Mouse (Mus musculus): ENCODE data around the gene Plpp6.

The Plpp6 gene

DNA sequence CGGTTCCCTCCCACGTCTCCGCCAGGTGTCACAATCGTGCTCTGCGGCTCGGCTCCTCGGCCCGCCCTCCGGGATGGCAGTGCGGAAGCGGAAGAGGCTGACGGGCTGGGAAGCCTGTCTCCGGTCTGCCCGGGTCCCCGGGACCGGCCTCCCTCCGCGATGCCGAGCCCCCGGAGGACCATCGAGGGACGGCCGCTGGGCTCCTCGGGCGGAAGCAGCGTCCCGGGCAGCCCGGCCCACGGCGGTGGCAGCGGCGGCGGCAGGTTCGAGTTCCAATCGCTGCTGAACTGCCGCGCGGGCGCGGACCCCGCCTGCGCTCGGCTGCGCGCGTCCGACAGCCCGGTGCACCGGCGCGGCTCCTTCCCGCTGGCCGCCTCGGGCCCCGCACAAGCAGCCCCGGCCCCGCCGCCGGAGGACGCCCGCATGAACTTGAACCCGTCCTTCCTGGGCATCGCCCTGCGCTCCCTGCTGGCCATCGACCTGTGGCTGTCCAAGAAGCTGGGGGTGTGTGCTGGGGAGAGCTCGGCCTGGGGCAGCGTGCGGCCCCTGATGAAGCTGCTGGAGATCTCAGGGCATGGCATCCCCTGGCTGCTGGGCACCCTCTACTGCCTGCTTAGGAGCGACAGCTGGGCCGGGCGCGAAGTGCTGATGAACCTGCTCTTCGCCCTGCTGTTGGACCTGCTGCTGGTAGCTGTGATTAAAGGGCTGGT lies at the start of gene Plpp6:
Gene Plpp6, plus strand, starts transcription at position 112 of the 710 bp plus-strand sequence.
- DNase-seq (ENCODE audit: low read depth, low spot score) = peak; percentile 87

DNA sequence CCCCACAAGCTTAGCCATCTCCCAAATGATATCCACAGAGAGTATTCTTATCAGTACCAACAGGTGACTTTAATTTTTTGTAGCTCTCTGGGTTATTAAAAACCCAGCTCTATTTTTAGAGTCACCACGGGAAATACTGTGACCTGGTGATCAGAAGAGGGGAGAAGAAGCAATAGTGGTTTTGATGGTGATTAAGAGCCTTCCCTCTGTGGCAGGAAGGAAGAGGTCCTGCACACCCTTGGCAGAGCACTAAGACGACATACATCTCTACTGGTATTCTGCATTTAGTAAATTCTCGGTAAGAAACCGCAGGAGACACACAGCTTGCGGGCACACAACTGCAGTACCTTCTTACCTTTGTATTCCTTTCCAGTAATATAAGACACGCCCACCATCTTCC lies 49.2 kb upstream of the Plpp6 start:
- DNase-seq (ENCODE audit: low read depth, low spot score) = no peak

GRCm38 (mm10) chr19:28915602-28916250 lies 48.0 kb upstream of the Plpp6 start:
- no peak for DNase-seq (ENCODE audit: low read depth, low spot score)

DNA sequence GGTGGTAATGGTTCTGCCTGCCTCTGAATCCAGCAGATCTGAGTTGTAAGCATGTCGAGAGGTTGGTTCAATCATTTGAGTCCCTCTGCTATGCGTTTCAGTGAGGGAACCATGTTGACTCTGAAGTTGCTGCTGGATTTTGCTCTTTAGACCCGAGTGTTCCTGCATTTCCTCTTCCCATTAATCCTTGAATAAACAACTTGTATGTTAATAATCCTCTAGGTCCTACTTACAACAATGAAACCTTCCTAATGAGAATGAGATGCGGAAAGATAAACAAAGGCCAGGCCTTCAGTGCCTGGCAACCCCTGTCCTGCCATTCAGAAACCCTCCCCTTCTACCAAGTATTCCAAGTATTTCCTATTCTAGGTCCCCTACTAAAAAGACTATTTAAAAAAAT lies 47.3 kb upstream of the Plpp6 start:
- no peak for DNase-seq (ENCODE audit: low read depth, low spot score)

- no peak for DNase-seq (ENCODE audit: low read depth, low spot score)
These were observed 45.9 kb upstream of the Plpp6 start for GRCm38 (mm10) chr19:28917839-28918238.

- no peak for DNase-seq (ENCODE audit: low read depth, low spot score)
These were observed 37.4 kb upstream of the Plpp6 start for GRCm38 (mm10) chr19:28926366-28926765.

DNA sequence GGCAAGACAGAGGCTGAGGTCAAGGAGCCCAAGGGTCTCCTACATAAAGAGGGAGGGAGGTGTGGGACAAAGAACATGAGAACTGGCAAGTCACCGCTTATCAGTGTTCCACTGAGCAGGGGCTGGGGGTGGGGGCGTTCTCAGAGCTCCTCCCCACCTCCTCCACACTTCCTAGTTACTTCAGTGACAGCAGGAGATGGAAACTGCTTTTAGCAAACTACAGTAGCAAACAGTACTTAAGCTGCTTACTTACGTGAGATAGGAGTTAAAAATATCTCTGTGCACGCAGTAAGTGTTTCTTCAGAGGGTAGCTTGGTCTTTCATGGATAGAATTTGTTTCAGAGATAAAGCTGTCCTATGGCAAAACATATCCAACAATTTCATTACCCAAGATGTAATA lies 36.4 kb upstream of the Plpp6 start:
- DNase-seq (ENCODE audit: low read depth, low spot score) = no peak

DNA sequence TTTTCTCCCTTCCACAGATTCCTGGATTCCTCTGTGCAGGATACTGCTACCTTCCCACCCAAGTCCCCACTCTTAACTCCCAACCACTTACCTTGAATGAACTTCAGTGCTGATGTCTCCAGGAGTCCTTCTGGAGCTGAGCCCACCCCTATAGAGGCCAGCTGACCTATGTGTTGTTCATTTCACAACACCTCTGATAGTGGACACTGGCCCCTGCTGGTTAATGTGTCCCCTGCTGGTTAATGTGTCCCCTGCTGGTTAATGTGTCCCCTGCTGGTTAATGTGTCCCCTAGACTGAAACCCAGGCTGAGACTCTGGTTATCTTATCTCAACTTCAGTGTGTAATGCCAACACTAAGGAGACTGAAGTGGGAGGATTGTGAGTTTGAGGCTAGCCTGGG lies 34.7 kb upstream of the Plpp6 start:
- no peak for DNase-seq (ENCODE audit: low read depth, low spot score)

DNA sequence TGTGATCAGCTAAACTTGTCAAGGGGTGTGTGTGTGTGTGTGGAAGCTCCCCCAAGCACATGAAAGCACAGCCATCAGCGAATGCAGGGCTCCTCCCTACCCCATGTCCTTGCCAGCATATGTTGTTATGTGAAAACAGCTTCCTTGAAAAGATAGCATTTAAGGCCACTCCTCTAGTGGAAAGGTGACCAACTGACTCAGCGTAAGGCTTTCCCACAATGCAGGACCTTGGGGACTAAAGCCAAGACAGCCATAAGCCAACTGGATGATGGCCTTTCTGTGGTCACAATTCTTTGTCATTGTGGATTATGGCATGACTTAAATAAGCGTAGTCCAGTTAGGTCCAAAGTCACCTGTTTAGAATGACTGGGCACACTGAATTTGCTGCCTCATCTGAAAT lies 28.9 kb upstream of the Plpp6 start:
- DNase-seq (ENCODE audit: low read depth, low spot score) = no peak

- no peak for DNase-seq (ENCODE audit: low read depth, low spot score)
These were observed 23.4 kb upstream of the Plpp6 start for GRCm38 (mm10) chr19:28940135-28940874.

- DNase-seq (ENCODE audit: low read depth, low spot score) = no peak
These were observed 22.5 kb upstream of the Plpp6 start for GRCm38 (mm10) chr19:28941271-28941670.

DNA sequence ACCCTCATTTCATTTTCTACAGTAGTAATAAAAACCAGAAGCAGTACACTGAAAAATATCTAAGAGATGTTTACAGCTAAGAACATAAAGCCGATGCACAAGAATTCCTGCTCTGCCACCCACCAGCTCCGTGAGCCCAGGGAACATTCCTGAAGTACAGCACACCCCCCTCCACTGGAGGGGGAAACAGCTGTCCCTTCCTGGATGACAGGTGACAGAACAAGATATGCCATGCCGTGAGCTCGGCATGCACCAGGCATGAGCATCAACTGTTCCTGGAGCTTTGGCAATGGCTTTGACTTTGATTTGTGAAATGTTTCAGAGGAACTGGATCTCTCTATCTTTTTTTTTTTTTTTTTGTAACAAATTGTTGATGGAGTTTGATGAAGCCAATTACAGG lies 17.0 kb upstream of the Plpp6 start:
- no peak for DNase-seq (ENCODE audit: low read depth, low spot score)

DNA sequence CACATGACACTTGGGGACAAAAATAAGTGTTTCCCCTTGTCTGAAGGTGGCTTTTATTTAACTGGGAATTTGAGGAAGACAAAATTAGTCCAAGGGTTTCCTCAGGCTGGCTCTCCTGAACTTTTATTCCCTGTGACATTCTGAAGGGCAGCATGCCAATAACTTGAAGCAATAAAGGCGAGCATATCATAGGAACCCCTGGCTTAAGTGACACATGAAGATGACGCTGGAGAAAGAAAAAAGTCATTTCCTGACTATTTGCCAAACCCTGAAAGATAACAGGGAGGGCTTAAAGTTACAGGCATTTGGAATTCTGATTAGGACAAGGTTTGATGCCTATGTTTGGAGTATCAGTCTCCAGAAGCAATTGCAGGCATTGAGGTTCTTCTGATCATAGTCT lies 16.4 kb upstream of the Plpp6 start:
- DNase-seq (ENCODE audit: low read depth, low spot score) = no peak

GRCm38 (mm10) chr19:28951251-28951650 lies 12.5 kb upstream of the Plpp6 start:
- no peak for DNase-seq (ENCODE audit: low read depth, low spot score)

DNA sequence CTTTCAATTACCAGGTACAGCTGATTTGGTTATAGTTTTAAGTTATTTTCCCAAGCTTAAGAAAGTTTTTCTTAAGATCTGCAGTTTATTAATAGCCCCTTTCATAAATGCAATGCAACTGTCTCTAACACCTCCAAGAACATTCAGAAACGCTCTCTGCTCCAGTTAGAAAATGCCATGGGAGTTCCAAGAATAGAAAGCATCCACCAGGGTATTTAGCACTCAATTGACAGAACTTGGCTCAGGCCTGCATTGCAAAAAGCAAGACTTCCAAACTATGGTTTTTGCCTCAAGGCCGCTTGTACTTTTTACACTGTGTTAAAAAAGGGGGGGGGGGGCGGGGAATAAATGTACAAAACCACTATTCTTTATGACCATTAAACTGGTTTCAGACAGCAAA lies 640 bp upstream of the Plpp6 start:
- no peak for DNase-seq (ENCODE audit: low read depth, low spot score)

GRCm38 (mm10) chr19:28963513-28963841 lies 276 bp upstream of the Plpp6 start:
- DNase-seq (ENCODE audit: low read depth, low spot score) = no peak

DNA sequence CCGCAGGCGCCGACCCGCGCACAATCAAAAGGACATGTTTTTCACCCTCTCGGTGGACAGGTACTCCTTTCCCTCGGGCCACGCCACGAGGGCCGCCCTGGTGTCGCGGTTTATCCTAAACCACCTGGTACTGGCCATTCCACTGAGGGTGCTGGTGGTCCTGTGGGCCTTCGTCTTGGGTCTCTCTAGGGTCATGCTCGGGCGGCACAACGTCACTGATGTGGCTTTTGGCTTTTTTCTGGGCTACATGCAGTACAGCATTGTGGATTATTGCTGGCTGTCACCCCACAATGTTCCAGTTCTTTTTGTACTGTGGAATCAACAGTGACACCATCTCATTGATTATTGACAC lies 775 bp downstream of the Plpp6 start:
- DNase-seq (ENCODE audit: low read depth, low spot score) = no peak

DNA sequence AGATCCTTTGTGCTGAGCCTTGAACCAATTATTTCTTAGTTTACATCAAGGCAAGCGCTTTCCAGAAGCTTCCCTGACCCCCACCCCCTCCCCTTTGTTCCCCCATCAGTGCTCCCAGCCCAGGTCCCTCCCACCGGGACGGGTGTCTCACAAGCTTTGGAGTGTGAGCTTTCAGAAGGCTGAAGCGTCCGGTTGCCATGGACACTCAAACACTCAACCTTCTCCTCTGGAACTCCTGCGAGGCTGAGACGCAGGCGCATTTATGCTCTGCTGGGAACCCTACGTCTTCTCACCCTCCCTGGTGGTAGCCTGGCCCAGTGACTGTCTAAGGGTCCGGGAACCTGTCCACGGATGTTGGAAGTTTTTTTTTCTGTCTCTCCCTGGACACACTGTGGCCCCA lies 3.9 kb downstream of the Plpp6 start, which contains the start of gene 4430402I18Rik:
Gene 4430402I18Rik, minus strand, starts transcription at position 149 of the 400 bp plus-strand sequence.
- DNase-seq (ENCODE audit: low read depth, low spot score) = peak; percentile 81

DNA sequence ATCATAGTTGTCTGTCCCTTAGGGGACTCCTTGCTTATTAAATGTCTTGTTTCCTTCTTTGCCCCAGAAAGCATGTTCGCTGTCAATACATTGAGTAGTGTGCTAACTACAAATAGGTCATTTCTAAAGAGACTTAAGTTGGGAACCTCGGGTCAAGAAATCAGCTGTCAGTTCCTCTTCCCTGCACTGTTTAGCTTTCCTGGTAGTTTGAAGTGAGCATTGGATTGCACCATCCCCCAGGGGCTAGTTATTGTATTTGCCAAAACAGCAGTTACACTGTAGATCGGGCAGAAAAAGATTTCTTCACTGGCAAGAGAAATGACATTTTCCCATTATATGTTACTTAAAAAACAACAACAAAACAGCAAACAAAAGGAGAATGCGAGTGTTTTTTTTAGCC lies 4.4 kb downstream of the Plpp6 start:
- no peak for DNase-seq (ENCODE audit: low read depth, low spot score)

- DNase-seq (ENCODE audit: low read depth, low spot score) = no peak
These were observed 5.5 kb downstream of the Plpp6 start for GRCm38 (mm10) chr19:28969231-28969630.

DNA sequence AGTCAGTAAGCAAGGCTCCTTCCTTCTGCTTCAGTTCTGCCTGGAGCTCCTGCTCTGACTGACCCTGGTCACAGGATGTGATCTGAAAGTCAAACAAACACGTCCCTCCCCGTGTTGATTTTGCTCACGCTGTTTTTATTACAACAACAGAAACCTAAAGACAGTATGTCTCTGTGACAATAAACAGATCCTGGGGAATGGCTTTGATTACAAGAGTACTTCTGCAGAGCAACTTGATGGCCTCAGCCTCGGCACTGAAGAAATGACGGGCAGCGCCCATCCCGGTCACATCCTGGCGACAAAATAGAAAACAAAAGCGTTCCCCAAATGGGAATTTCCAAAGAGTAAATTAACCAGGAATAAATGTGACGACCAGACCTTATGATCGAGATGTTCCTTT lies 6.5 kb downstream of the Plpp6 start:
- DNase-seq (ENCODE audit: low read depth, low spot score) = no peak

DNA sequence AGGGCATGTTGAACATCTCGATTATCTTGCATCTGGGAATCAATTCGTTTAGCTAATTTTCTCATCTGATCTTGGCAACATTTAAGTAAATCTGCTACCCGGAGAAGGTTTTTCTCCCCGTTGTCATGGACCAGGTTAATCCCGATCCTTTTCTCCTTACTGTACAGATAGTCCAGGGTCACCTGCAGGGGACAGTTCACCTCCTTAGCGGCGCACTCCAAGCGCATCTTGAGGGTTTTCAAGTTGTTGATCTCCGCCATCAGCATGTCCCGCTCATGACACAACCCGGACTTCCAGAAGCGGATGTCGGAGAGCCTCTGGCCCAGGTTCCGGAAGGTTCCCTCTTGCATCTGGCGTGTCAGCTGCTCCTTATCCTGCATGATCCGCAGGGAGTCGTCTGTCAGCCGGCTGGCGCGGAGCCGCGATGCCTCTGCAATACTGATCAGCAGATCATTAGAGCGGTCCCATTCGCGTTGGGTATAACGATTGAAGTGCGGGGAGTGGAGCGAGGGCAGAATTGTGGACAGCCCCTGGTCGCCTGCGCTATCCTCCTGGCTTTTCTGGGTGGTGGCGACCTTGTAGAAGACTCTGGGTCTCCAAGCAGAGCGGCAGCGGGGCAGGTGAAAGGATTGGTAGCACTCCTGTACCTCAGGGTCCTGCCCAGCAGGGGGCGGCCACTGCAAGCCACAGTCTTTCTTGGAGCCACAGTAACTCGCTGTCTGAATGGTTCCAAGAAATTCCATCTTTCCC lies 11.3 kb downstream of the Plpp6 start:
- peak; percentile 84 for DNase-seq (ENCODE audit: low read depth, low spot score)
